Comparison of ENCODE assay signal across 13 mouse cellular contexts in the genomic region with DNA sequence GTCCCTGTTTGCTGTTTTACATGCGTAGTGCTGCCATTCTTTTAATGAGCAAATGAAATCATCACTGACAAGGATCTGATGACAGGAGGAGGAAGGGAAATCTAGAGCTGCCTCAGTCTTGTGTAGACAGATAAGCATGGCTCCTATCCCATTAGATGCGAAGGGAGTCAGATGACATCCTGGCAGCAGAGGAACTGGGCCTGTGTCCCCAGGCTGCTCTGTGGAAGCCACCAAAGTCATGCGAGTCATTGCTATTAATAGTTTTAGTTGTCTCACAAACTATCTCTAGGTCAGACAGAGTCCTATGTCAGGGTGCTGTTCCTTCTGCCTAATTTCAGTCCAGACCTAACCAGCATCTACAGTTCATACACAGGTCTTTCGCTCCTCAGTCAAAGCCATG.
A peak's percentile ranks its signal among the peaks of the same experiment; 100 is the strongest.
DNase-seq lines count a peak whose midpoint lies in the region; ATAC-seq lines count a peak whose summit lies in the region.
"Had no signal": no experiment of that assay in that cellular context is flagged by ENCODE, and none has a peak within 500 bp of the region (broad histone marks: within the 10 kb centered on the region; RNA-seq: fewer than 3 reads in every experiment).

No protein-coding gene starts in this region.

- H3K4me2 ChIP-seq in midbrain, embryonic 11.5 days, result no peak overlapping the region
- no peak overlapping the region for H3K4me2 ChIP-seq in midbrain, embryonic 16.5 days (ENCODE audit: low read length)
- H3K4me2 ChIP-seq in heart, embryonic 16.5 days (ENCODE audit: low read depth, low read length), result no peak overlapping the region
- no peak overlapping the region for H3K4me2 ChIP-seq in forebrain, embryonic 16.5 days (ENCODE audit: low read length)
- H3K4me2 ChIP-seq: hindbrain, embryonic 15.5 days; limb, embryonic 15.5 days had no signal

- no peak overlapping the region for H3K27ac ChIP-seq in midbrain, embryonic 11.5 days (ENCODE audit: low read depth, low read length)
- no peak overlapping the region for H3K27ac ChIP-seq in midbrain, embryonic 16.5 days (ENCODE audit: low read length)
- peak overlapping the region; percentile 8 for H3K27ac ChIP-seq in heart, embryonic 16.5 days (ENCODE audit: low read length)
- no peak overlapping the region for H3K27ac ChIP-seq in forebrain, embryonic 16.5 days (ENCODE audit: low read length)
- H3K27ac ChIP-seq: hindbrain, embryonic 15.5 days; limb, embryonic 15.5 days had no signal

- 87% methylated on average over 4 of the region's 4 CpGs for WGBS in midbrain, embryonic 11.5 days
- WGBS in midbrain, embryonic 16.5 days, result 94% methylated on average over 4 of the region's 4 CpGs
- WGBS in heart, embryonic 16.5 days, result 46% methylated on average over 4 of the region's 4 CpGs
- 89% methylated on average over 4 of the region's 4 CpGs for WGBS in forebrain, embryonic 16.5 days

- no peak overlapping the region for H3K9ac ChIP-seq in midbrain, embryonic 11.5 days (ENCODE audit: low read length)
- H3K9ac ChIP-seq in midbrain, embryonic 16.5 days (ENCODE audit: low read depth, low read length), result no peak overlapping the region
- H3K9ac ChIP-seq in heart, embryonic 16.5 days (ENCODE audit: low read length), result no peak overlapping the region
- no peak overlapping the region for H3K9ac ChIP-seq in forebrain, embryonic 16.5 days (replicated peaks; ENCODE audit: low read depth, low read length)
- H3K9ac ChIP-seq: hindbrain, embryonic 15.5 days; limb, embryonic 15.5 days had no signal

- H3K9me3 ChIP-seq in midbrain, embryonic 11.5 days (ENCODE audit: control insufficient read depth, low read length), result no peaks in the 10 kb centered on the region
- H3K9me3 ChIP-seq in midbrain, embryonic 16.5 days (replicated peaks; ENCODE audit: control insufficient read depth, low read length, poor library complexity, severe bottlenecking), result no peaks in the 10 kb centered on the region
- no peaks in the 10 kb centered on the region for H3K9me3 ChIP-seq in heart, embryonic 16.5 days (replicated peaks; ENCODE audit: control insufficient read depth, low read length)
- no peaks in the 10 kb centered on the region for H3K9me3 ChIP-seq in forebrain, embryonic 16.5 days (ENCODE audit: control insufficient read depth, low read length)
- H3K9me3 ChIP-seq: hindbrain, embryonic 15.5 days; limb, embryonic 15.5 days; megakaryocyte, embryonic 14.5 days had no signal

- no peaks in the 10 kb centered on the region for H3K36me3 ChIP-seq in midbrain, embryonic 11.5 days (ENCODE audit: control insufficient read depth, insufficient read depth, low read length)
- H3K36me3 ChIP-seq in midbrain, embryonic 16.5 days (ENCODE audit: control insufficient read depth, insufficient read depth, low read length), result no peaks in the 10 kb centered on the region
- H3K36me3 ChIP-seq in heart, embryonic 16.5 days (ENCODE audit: control insufficient read depth, insufficient read depth), result no peaks in the 10 kb centered on the region
- no peaks in the 10 kb centered on the region for H3K36me3 ChIP-seq in forebrain, embryonic 16.5 days (ENCODE audit: control insufficient read depth, insufficient read depth)
- H3K36me3 ChIP-seq: hindbrain, embryonic 15.5 days; limb, embryonic 15.5 days had no signal

- no peak for ATAC-seq in midbrain, embryonic 11.5 days (ENCODE audit: low FRiP score)
- ATAC-seq in midbrain, embryonic 16.5 days, result no peak
- peak; percentile 78 for ATAC-seq in heart, embryonic 16.5 days (replicated peaks; ENCODE audit: extremely low read depth, insufficient read depth, low FRiP score)
- no peak for ATAC-seq in forebrain, embryonic 16.5 days

- H3K27me3 ChIP-seq in midbrain, embryonic 11.5 days (ENCODE audit: control insufficient read depth, insufficient read depth, low read length), result no peaks in the 10 kb centered on the region
- H3K27me3 ChIP-seq in midbrain, embryonic 16.5 days (ENCODE audit: control insufficient read depth, insufficient read depth, low read depth, low read length), result no peaks in the 10 kb centered on the region
- H3K27me3 ChIP-seq in heart, embryonic 16.5 days (ENCODE audit: control insufficient read depth, insufficient read depth, low read length), result no peaks in the 10 kb centered on the region
- H3K27me3 ChIP-seq in forebrain, embryonic 16.5 days (replicated peaks; ENCODE audit: control insufficient read depth, insufficient read depth, low read length), result no peaks in the 10 kb centered on the region
- H3K27me3 ChIP-seq: hindbrain, embryonic 15.5 days; limb, embryonic 15.5 days had no signal

- DNase-seq in kidney, adult 11 months, result peak; percentile 32
- no peak for DNase-seq in kidney, postnatal 10 days
- peak; percentile 51 for DNase-seq in midbrain, embryonic 11.5 days (ENCODE audit: low spot score, missing footprints)
- no peak for DNase-seq in urinary bladder, adult 18-20 months (ENCODE audit: low spot score in 2 of 2)
- no peak for DNase-seq in thymus, postnatal 0 days (ENCODE audit: low spot score)
- DNase-seq: cerebellum, adult 9-11 months; right cerebral cortex, postnatal 4 days had no signal

- H3K4me1 ChIP-seq in midbrain, embryonic 11.5 days (ENCODE audit: control insufficient read depth, insufficient read depth, low read length), result no peaks in the 10 kb centered on the region
- no peaks in the 10 kb centered on the region for H3K4me1 ChIP-seq in midbrain, embryonic 16.5 days (ENCODE audit: control insufficient read depth, insufficient read depth, low read length)
- peaks cover 26% of the 10 kb centered on the region for H3K4me1 ChIP-seq in heart, embryonic 16.5 days (ENCODE audit: control insufficient read depth, insufficient read depth, low read length)
- H3K4me1 ChIP-seq in forebrain, embryonic 16.5 days (replicated peaks; ENCODE audit: control insufficient read depth, insufficient read depth, low read length), result no peaks in the 10 kb centered on the region
- H3K4me1 ChIP-seq: hindbrain, embryonic 15.5 days had no signal

- no peak overlapping the region for H3K4me3 ChIP-seq in midbrain, embryonic 11.5 days (ENCODE audit: low read depth, low read length)
- H3K4me3 ChIP-seq in midbrain, embryonic 16.5 days (ENCODE audit: low read depth, low read length), result no peak overlapping the region
- no peak overlapping the region for H3K4me3 ChIP-seq in heart, embryonic 16.5 days (ENCODE audit: low read length)
- no peak overlapping the region for H3K4me3 ChIP-seq in forebrain, embryonic 16.5 days (replicated peaks; ENCODE audit: low read length)
- H3K4me3 ChIP-seq: hindbrain, embryonic 15.5 days; limb, embryonic 15.5 days; megakaryocyte, embryonic 14.5 days had no signal

Comparison
In these comparisons a context has a peak if more than half of its experiments do, and no peak if none do; other contexts are left out.
1. DNase-seq: peak in kidney, adult 11 months (single experiment) and midbrain, embryonic 11.5 days (single experiment); none in kidney, postnatal 10 days (single experiment), urinary bladder, adult 18-20 months (0 of 2) and thymus, postnatal 0 days (single experiment).